Mouse (Mus musculus): ENCODE results near the gene Stk11. TPM values are rescaled to one million over a fixed set of nuclear protein-coding genes. Genes with fewer than 3 reads are reported as not detected.
A peak's percentile ranks its signal among the peaks of the same experiment; 100 is the strongest.

Stk11 gene
- polyA plus RNA-seq, 2 experiments, result 30.1 to 133 TPM

DNA sequence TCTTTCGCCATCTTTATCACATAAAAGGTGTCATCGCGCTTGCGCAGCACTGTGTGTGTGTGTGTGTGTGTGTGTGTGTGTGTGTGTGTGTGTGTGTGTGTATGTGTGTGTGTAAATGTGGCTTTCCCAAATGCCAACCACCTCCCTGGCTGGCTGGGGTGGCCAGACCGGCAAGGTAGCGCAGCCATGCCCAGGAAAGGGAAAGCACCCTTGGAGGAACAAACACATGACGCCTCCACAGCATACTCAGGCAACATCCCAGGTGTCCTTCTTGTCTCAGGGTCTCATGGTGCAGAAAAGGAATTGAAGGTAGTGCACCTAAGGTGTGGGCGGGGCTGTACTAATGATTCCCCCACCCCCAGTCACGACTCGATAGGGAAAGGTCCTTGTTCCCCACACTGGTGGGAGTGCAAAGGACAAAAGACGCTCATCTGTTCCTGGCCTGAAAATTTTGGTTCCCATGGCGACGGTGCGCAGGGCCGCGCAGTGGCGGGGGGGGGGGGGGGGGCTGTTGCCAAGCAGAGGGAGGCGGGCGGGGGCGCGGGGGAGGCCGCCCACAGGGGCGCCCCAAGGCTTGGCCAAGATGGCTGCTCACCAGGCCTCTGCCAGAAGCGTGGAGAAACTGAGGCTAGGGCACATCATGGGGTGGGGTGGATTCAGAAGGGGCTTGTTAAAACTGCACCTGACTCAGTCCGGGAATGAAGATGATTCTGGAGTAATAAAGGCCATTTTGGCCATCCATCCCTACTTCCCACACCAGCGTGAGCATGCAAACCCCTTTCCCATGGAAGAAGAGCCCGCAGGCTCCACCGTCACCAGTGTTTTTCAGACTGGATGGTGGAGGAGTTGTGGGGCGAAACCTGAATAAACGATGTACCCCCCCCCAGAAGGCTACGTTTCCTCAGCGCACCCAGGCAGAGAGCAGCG, 22.3 kb downstream of the Stk11 start:
- Histone ChIP-seq H3K4me2 (replicated peaks; ENCODE audit: low read depth, low read length, severe bottlenecking) (peak overlapping the region; percentile 97), H3K9ac (ENCODE audit: low read depth, low read length, severe bottlenecking) (peak overlapping the region; percentile 41), H3K4me3 (replicated peaks; ENCODE audit: low read length) (peak overlapping the region; percentile 71), H3K27ac (replicated peaks; ENCODE audit: low read depth, low read length) (no peak overlapping the region), H3K27me3 (ENCODE audit: control insufficient read depth, insufficient read depth, low read length) (peaks cover 16% of the 10 kb centered on the region), H3K9me3 (ENCODE audit: control insufficient read depth, low read length) (no peaks in the 10 kb centered on the region), H3K4me1 (ENCODE audit: control insufficient read depth, insufficient read depth, low read length) (peaks cover 25% of the 10 kb centered on the region), H3K36me3 (ENCODE audit: control insufficient read depth, insufficient read depth, low read length) (peaks cover 31% of the 10 kb centered on the region)
- ATAC-seq (ENCODE audit: low FRiP score, low read depth) (no peak), DNase-seq (ENCODE audit: low spot score) (no peak)
- no peak for TF ChIP-seq POLR2A (IDR thresholded peaks at IDR 0.05; ENCODE audit: borderline replicate concordance, extremely low read depth, insufficient read depth, insufficient read length)
- 7% methylated on average over 22 of the region's 33 CpGs for WGBS

DNA sequence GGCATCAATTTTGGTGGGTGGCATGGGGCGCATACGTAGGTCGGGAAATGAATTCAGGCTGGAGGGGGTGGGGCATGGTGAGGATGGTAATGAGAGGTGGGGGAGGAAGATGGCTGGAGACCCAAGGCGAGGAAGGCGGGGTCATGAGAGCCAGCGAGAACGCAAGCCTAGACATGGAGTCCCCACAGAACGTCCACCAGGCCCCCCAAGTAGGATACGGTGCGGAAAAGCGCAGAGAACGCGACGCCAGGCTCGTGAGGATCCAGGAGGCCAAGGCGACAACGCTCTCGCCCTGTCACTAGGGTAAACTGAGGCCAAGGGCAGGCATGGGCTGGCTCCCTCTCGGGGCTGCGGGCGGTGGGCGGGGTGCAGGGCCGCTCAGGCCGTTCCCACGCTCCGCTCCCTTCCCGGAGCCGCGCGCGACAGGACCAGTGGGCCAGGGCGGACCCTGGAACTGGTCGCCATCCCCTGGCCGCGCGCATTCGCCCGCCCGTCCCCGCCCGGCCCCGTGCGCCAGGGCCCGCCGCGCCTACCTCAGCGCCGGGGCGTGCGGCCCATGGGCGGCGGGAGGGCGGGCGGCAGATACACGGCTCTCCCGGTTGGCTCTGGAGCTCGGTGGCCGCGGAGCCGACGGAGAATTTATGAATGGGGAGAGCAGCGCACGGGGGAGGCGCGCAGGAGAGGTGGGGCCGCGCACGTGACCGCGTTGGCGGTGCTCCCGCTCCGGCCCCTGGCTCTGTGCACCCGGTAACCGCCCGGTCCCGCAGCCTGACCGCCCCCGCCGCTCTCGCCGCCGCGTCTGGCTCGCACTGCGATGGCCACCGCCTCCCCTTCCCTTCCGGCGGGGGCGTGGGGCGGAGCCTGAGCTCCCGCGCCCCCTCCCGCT, 23.2 kb downstream of the Stk11 start, which contains the start of gene Atp5d:
Gene Atp5d (plus strand): TSS at position 80 of the 886 bp plus-strand sequence.
- WGBS, result 0% methylated on average over 48 of the region's 94 CpGs
- Histone ChIP-seq H3K4me1 (ENCODE audit: control insufficient read depth, insufficient read depth, low read length) (peaks cover 27% of the 10 kb centered on the region), H3K27me3 (ENCODE audit: control insufficient read depth, insufficient read depth, low read length) (peaks cover 16% of the 10 kb centered on the region)

DNA sequence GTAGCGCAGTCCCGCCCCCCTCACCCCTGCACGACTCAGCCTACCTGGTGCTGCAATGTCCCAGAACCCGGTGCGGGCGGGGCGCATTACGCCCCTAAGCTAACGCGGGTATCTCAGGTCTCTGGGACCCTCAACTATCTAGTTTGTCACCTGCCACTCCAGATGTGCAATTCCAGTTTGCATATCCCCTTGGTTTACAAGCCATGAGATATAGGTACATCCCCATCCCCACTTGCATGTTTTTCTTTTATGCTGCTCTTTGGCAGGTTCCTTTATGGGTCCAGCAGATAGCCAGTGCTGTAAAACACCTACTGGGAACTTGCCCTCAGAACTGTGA, 23.8 kb downstream of the Stk11 start:
- ATAC-seq (ENCODE audit: low FRiP score, low read depth) (peak; percentile 12), DNase-seq (ENCODE audit: low spot score) (no peak)
- Histone ChIP-seq H3K4me2 (replicated peaks; ENCODE audit: low read depth, low read length, severe bottlenecking) (peak overlapping the region; percentile 97), H3K4me3 (replicated peaks; ENCODE audit: low read length) (peak overlapping the region; percentile 71), H3K9ac (ENCODE audit: low read depth, low read length, severe bottlenecking) (peak overlapping the region; percentile 66), H3K27ac (replicated peaks; ENCODE audit: low read depth, low read length) (no peak overlapping the region), H3K27me3 (ENCODE audit: control insufficient read depth, insufficient read depth, low read length) (peaks cover 16% of the 10 kb centered on the region), H3K36me3 (ENCODE audit: control insufficient read depth, insufficient read depth, low read length) (peaks cover 28% of the 10 kb centered on the region), H3K9me3 (ENCODE audit: control insufficient read depth, low read length) (no peaks in the 10 kb centered on the region), H3K4me1 (ENCODE audit: control insufficient read depth, insufficient read depth, low read length) (peaks cover 27% of the 10 kb centered on the region)
- TF ChIP-seq POLR2A (IDR thresholded peaks at IDR 0.05; ENCODE audit: borderline replicate concordance, extremely low read depth, insufficient read depth, insufficient read length), result no peak
- WGBS, result 0% methylated on average over 9 of the region's 10 CpGs

More for the DNA sequence above, 23.2 kb downstream of the Stk11 start, which contains the start of gene Atp5d:
- H3K9me3 ChIP-seq (ENCODE audit: control insufficient read depth, low read length), result no peaks in the 10 kb centered on the region
- H3K27ac ChIP-seq (replicated peaks; ENCODE audit: low read depth, low read length), result 0 out of 2 replicates have a peak within 1 kb of the TSS, but pooled peaks have one; percentile 33
- peak within 1 kb of the TSS; percentile 97 for H3K4me2 ChIP-seq (replicated peaks; ENCODE audit: low read depth, low read length, severe bottlenecking)
- H3K36me3 ChIP-seq (ENCODE audit: control insufficient read depth, insufficient read depth, low read length), result peaks cover 27% of the 10 kb centered on the region
- ATAC-seq (ENCODE audit: low FRiP score, low read depth), result no peak
- H3K4me3 ChIP-seq (replicated peaks; ENCODE audit: low read length), result peak within 1 kb of the TSS; percentile 71
- TF ChIP-seq POLR2A (IDR thresholded peaks at IDR 0.05; ENCODE audit: borderline replicate concordance, extremely low read depth, insufficient read depth, insufficient read length), result 0 out of 2 replicates have a peak, but pooled peaks have one; percentile 43
- peak; percentile 56 for DNase-seq (ENCODE audit: low spot score)
- H3K9ac ChIP-seq (ENCODE audit: low read depth, low read length, severe bottlenecking), result peak within 1 kb of the TSS; percentile 66

DNA sequence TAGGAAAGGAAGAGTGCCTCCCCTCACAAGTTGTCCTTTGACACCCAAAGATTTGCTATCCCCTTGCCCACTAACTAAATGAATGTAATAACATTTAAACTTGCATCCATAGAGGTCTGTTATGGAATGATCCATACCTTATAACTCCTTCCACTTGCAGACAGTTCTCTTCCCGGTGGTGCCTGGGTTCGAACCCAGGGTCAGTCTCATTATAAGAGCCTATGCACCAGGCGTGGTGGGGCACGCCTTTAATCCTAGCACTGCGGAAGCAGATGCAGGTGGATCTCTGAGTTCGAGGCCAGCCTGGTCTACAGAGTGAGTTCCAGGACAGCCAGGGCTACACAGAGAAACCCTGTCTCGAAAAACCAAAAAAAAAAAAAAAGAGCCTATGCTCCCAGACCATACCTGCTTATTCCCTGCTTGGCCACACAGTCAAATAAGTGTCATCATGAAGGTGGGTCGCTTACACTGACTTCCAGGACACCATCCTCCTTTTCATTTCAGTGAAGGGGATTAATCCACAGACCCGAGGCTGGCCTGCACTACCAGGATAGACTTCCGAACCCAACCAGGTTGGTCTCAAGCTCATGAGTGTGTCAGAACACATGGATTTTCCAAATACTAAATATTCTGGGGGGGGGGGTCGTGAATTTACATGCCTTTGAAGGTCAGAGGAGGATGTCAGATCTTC, 24.5 kb downstream of the Stk11 start:
- Histone ChIP-seq H3K4me2 (replicated peaks; ENCODE audit: low read depth, low read length, severe bottlenecking) (no peak overlapping the region), H3K4me3 (replicated peaks; ENCODE audit: low read length) (no peak overlapping the region), H3K27me3 (ENCODE audit: control insufficient read depth, insufficient read depth, low read length) (peaks cover 16% of the 10 kb centered on the region), H3K36me3 (ENCODE audit: control insufficient read depth, insufficient read depth, low read length) (peaks cover 29% of the 10 kb centered on the region), H3K27ac (replicated peaks; ENCODE audit: low read depth, low read length) (no peak overlapping the region), H3K9me3 (ENCODE audit: control insufficient read depth, low read length) (no peaks in the 10 kb centered on the region), H3K4me1 (ENCODE audit: control insufficient read depth, insufficient read depth, low read length) (peaks cover 27% of the 10 kb centered on the region), H3K9ac (ENCODE audit: low read depth, low read length, severe bottlenecking) (no peak overlapping the region)
- no peak for TF ChIP-seq POLR2A (IDR thresholded peaks at IDR 0.05; ENCODE audit: borderline replicate concordance, extremely low read depth, insufficient read depth, insufficient read length)
- ATAC-seq (ENCODE audit: low FRiP score, low read depth) (no peak), DNase-seq (ENCODE audit: low spot score) (no peak)
- WGBS, result 80% methylated on average over 11 of the region's 11 CpGs

All from limb, embryonic 14.5 days (tissue).